Mouse (Mus musculus): Measurements from ENCODE around the gene Tcp11. TPM values are rescaled to one million over a fixed set of nuclear protein-coding genes. Genes with fewer than 3 reads are reported as not detected.

The Tcp11 gene
- total RNA-seq, 2 experiments from 2014 or later: 2.2 to 3.6 TPM

DNA sequence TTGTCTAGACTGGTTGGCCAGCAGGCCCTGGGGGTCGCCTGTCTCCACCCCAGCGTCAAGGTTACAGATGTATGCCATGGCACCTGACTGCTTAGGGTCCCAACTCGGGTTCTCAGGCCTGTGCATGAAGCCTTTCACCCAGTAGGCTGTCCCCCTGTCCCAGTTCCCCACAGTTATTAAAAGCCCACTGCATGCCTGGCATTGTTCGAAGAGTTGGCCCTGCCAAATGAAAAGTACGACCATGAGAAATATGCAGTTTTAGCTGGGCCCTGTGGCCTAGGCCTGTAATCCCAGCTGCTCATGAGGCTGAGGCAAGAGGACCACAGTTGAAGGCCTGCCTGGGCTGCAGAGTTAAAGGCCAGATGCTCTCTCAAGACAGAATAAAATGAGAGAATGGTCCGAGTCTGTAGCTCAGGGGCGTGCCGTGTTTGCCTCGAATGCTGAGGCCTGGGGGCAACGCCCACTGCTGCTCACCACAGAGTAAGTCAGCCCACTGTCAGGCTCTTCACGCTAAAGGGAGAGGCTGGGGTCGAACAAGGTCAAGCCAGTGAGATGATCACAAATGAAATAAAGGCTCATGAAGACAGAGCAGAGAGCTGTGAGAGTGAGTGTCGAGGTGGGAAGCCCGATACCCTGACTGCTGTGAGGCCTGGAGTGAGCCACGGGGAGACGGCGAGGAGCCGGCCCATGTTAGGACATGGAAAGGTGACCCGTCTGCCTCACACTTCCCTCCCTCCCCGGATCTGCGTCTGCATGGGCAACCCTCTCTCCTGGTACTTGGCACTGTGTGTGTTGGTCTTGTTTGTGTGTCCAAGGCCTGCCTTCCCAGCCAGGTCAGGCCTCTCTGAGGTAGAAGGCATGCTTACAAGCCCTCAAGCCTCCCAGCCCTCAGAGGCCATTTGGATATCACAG, 60.4 kb downstream of the Tcp11 start:
- intact Hi-C loops (cut with DNase I): no loop called here
- no peak for DNase-seq

DNA sequence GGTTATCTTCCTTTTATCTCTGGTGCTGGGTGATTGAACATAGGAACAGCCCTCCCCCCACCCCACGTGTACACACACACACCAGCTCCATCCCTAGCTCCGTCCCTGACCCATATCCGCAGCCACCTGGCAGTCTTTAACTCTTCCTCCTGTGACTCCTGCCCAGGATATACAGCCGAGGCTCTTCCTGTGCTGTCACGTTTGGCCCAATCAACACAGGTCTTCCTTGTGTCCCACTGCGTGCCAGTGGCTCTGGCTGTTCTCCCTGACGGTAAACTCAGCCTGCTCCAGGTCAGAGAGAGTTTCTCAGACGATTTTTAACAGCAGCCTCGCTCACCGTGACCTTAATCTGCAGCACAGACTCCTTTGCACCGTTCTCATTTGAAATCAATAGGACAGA, 61.7 kb downstream of the Tcp11 start:
- intact Hi-C loops (cut with DNase I): no loop called here
- no peak for DNase-seq

DNA sequence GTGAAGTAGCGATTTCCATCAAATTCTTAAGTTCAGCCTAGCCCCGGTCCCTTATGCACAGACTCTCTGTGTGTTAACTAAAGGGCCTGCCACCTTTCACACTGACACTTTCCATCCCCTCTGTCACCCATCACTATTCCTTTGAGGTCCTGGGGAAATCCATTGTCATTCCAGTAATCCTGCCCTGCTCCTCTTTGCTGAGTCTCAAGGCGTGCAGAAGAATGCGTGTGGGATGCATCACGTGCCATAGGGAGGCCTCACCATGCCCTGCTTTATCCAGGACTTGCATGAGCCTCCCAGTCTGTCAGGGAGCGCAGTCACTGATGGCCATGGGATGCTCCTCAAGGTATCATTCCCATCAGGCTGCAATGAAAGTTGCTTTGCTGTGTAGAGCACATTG, 62.1 kb downstream of the Tcp11 start:
- intact Hi-C loops (cut with DNase I): no loop called here
- DNase-seq: no peak

Other genes starting within 250 kb of the Tcp11 start
- 100 to 1,000 TPM in 1 of 2 experiments, 10 to 100 TPM in 1; 97.7 to 108 TPM for gene Snrpc, start 242.5 kb downstream of the Tcp11 start, total RNA-seq (2021)
- 10 to 100 TPM; 25.6 to 29.4 TPM for gene Uhrf1bp1, start 224.2 kb downstream of the Tcp11 start, total RNA-seq (2021)
- gene Anks1, start 171.3 kb downstream of the Tcp11 start, total RNA-seq (2021): 10 to 100 TPM; 45.5 to 46.5 TPM
- 10 to 100 TPM; 32.4 to 32.7 TPM for gene Taf11, start 170.8 kb downstream of the Tcp11 start, total RNA-seq (2021)
- gene Scube3, start 61.5 kb upstream of the Tcp11 start, total RNA-seq (2021): 10 to 100 TPM; 15.0 to 15.9 TPM
- gene Zfp523, start 96.5 kb upstream of the Tcp11 start, total RNA-seq (2021): 10 to 100 TPM; 85.8 to 90.7 TPM
- gene Def6, start 127.1 kb upstream of the Tcp11 start, total RNA-seq (2021): 1 to 10 TPM; 7.2 to 9.1 TPM
- 10 to 100 TPM; 17.4 to 19.0 TPM for gene Ppard, start 152.1 kb upstream of the Tcp11 start, total RNA-seq (2021)
- gene Fance, start 232.9 kb upstream of the Tcp11 start, total RNA-seq (2021): 10 to 100 TPM; 28.9 to 29.0 TPM
- 100 to 1,000 TPM; 646 to 664 TPM for gene Rpl10a, start 247.8 kb upstream of the Tcp11 start, total RNA-seq (2021)

Measured in left cerebral cortex, postnatal 4 days (tissue).